Mouse (Mus musculus): ENCODE measurements around the gene Hspa4.

Hspa4 gene

GRCm38 (mm10) chr11:53210876-53211275 is 89.4 kb downstream of the Hspa4 start:
- H3K4me3 ChIP-seq (replicated peaks; ENCODE audit: low read length): no peak overlapping the region
- H3K4me1 ChIP-seq (replicated peaks; ENCODE audit: low read depth, low read length): peaks cover 12% of the 10 kb centered on the region

More at GRCm38 (mm10) chr11:53210876-53211275, 89.4 kb downstream of the Hspa4 start:
- Histone ChIP-seq H3K36me3 (ENCODE audit: insufficient read depth, low read length) (no peaks in the 10 kb centered on the region), H3K9me3 (ENCODE audit: low read length) (no peaks in the 10 kb centered on the region), H3K27me3 (ENCODE audit: insufficient read depth, low read length) (0 out of 2 replicates have a peak, but pooled peaks cover 2% of the 10 kb centered on the region)
- TF ChIP-seq NANOG (IDR thresholded peaks at IDR 0.05; ENCODE audit: borderline replicate concordance, low read length): no peak
- TF ChIP-seq CTCF (conservative IDR thresholded peaks at IDR 0.05; ENCODE audit: low read length): no peak
- no peak for TF ChIP-seq POU5F1 (IDR thresholded peaks at IDR 0.05; ENCODE audit: borderline replicate concordance, low read length)

All from E14TG2a.4 (cell line).